Mouse (Mus musculus) brain, embryonic 14.5 days (tissue): Measurements from ENCODE around the gene Cachd1.

Experiments
- CTCF ChIP-seq: fragments of 200-500 bp; IDR thresholded peaks from 2 replicates; pipeline ENCODE4 v1.5.1; 2012; ENCODE audit warnings: inconsistent platforms, mild to moderate bottlenecking, moderate library complexity, borderline replicate concordance; ENCODE audit not compliant: insufficient read depth, insufficient read length; ENCODE audit errors: extremely low read depth
- POLR2A ChIP-seq: fragments of 200-500 bp; IDR thresholded peaks from 2 replicates; pipeline ENCODE4 v1.6.1; 2012; ENCODE audit warnings: mild to moderate bottlenecking, inconsistent platforms, borderline replicate concordance; ENCODE audit not compliant: poor library complexity, insufficient read depth, insufficient read length, severe bottlenecking; ENCODE audit errors: extremely low read depth

DNA sequence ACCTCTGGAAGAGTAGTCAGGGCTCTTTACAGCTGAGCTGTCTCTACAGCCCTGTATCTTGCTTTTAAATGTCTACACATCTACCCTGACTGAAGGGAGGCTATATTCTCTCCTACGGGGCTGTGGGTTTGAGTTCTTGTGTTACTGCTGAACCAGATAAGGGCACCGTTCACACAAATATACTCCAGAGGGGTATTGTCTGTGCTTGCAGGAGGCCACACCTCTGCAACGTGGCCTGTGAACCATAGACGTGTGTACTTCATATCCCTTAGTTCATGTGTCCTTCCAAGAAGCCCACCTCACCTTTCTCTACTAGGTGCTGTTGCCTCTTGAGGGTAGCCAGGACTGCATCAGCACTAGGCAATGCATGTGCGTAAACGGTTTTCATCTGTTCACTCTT is 215.6 kb downstream of the Cachd1 start:
- TF ChIP-seq CTCF (no peak), POLR2A (no peak)
